Comparison of ENCODE assay signal across 8 mouse cellular contexts in genomic region chr1:194620245-194620991, GRCm38 (mm10). TPM values are rescaled to one million over a fixed set of nuclear protein-coding genes. Genes with fewer than 3 reads are reported as not detected.
DNase-seq lines count a peak whose midpoint lies in the region; ATAC-seq and TF ChIP-seq lines count a peak whose summit lies in the region.

No protein-coding gene starts in this region.

- H3K27ac ChIP-seq in brown adipose tissue, adult 24 weeks (replicated peaks; ENCODE audit: low read depth, low read length), result peak overlapping the region; percentile 99
- H3K27ac ChIP-seq in forebrain, embryonic 12.5 days, result peak overlapping the region; percentile 92
- peak overlapping the region; percentile 90 for H3K27ac ChIP-seq in heart, postnatal 0 days (ENCODE audit: low read depth)

- H3K4me3 ChIP-seq in brown adipose tissue, adult 24 weeks (ENCODE audit: insufficient read depth, low read depth, low read length), result peak overlapping the region; percentile 96
- H3K4me3 ChIP-seq in forebrain, embryonic 12.5 days (replicated peaks), result peak overlapping the region; percentile 89
- peak overlapping the region; percentile 92 for H3K4me3 ChIP-seq in heart, postnatal 0 days (ENCODE audit: low read depth, low read length)

- H3K36me3 ChIP-seq in forebrain, embryonic 12.5 days (replicated peaks), result no peaks in the 10 kb centered on the region
- H3K36me3 ChIP-seq in heart, postnatal 0 days (replicated peaks; ENCODE audit: control insufficient read depth, insufficient read depth, low read length), result no peaks in the 10 kb centered on the region

- WGBS in forebrain, embryonic 12.5 days, result under 1% methylated on average over 49 of the region's 56 CpGs
- under 1% methylated on average over 56 of the region's 56 CpGs for WGBS in heart, postnatal 0 days

- H3K27me3 ChIP-seq in forebrain, embryonic 12.5 days, result no peaks in the 10 kb centered on the region
- no peaks in the 10 kb centered on the region for H3K27me3 ChIP-seq in heart, postnatal 0 days (ENCODE audit: control insufficient read depth, insufficient read depth, low read length)

- peak overlapping the region; percentile 80 for H3K4me2 ChIP-seq in forebrain, embryonic 12.5 days
- peak overlapping the region; percentile 96 for H3K4me2 ChIP-seq in heart, postnatal 0 days (ENCODE audit: low read depth, low read length)

- H3K4me1 ChIP-seq in brown adipose tissue, adult 24 weeks (ENCODE audit: control insufficient read depth, insufficient read depth, insufficient read length, low read length), result peaks cover 19% of the 10 kb centered on the region
- peaks cover 59% of the 10 kb centered on the region for H3K4me1 ChIP-seq in forebrain, embryonic 12.5 days
- H3K4me1 ChIP-seq in heart, postnatal 0 days (ENCODE audit: control insufficient read depth, insufficient read depth), result peaks cover 38% of the 10 kb centered on the region

- TF ChIP-seq EP300 in heart, postnatal 0 days (IDR thresholded peaks at IDR 0.05; ENCODE audit: low read depth), result no peak

- peak overlapping the region; percentile 95 for H3K9ac ChIP-seq in forebrain, embryonic 12.5 days
- H3K9ac ChIP-seq in heart, postnatal 0 days (replicated peaks; ENCODE audit: low read depth, low read length), result peak overlapping the region; percentile 74

- no peaks in the 10 kb centered on the region for H3K9me3 ChIP-seq in forebrain, embryonic 12.5 days
- no peaks in the 10 kb centered on the region for H3K9me3 ChIP-seq in heart, postnatal 0 days (replicated peaks; ENCODE audit: control insufficient read depth, low read length)

- peak; percentile 35 for DNase-seq in ES-CJ7 (ENCODE audit: low read depth, low spot score)
- peak; percentile 47 for DNase-seq in heart, postnatal 0 days (ENCODE audit: low spot score)
- DNase-seq in layer of hippocampus, adult 8-10 months (ENCODE audit: low spot score in 2 of 2), result peak; percentile 41 to 55
- peak; percentile 85 for DNase-seq in lung, postnatal 10 days
- peak; percentile 60 for DNase-seq in ovary, postnatal 36 days (ENCODE audit: low spot score)
- peak; percentile 59 to 63 for DNase-seq in urinary bladder, postnatal 36 days (ENCODE audit: low spot score in 2 of 2)

- no peak for TF ChIP-seq CTCF in heart, postnatal 0 days (IDR thresholded peaks at IDR 0.05; ENCODE audit: low read depth)

- peak; percentile 45 for ATAC-seq in forebrain, embryonic 12.5 days (ENCODE audit: low FRiP score)
- ATAC-seq in heart, postnatal 0 days (ENCODE audit: insufficient read depth, low read depth), result peak; percentile 45

RNA-seq across cellular contexts. Expression of gene Plxna2, which starts 2.4 kb away (rescaled TPM):
- polyA plus RNA-seq in brown adipose tissue, adult 24 weeks (2012; ENCODE audit: insufficient read depth, insufficient read length, missing spikeins), result 5.0 and 6.0 TPM in 2 replicates
- polyA plus RNA-seq in forebrain, embryonic 12.5 days (2016; fragmentation: Nextera tagmentation; extraction: Ambion mirVana), result 34.0 and 42.6 TPM in 2 replicates
- total RNA-seq in heart, postnatal 0 days (2014; rRNA removed; ENCODE audit: low replicate concordance), result 14.3 and 14.4 TPM in 2 replicates
- 3.5 and 4.0 TPM in 2 replicates for polyA plus RNA-seq in heart, postnatal 0 days (2015; fragmentation: Nextera tagmentation; extraction: Ambion mirVana)
- 10 to 100 TPM; 60.8 to 73.5 (median 66.5) TPM for total RNA-seq in layer of hippocampus, adult 8-10 months (2022)

Comparison
In these comparisons a context has a peak if more than half of its experiments do, and no peak if none do; other contexts are left out.
1. Peak in every context shown above with its lines: DNase-seq, ATAC-seq, H3K4me3 ChIP-seq and H3K27ac ChIP-seq.
2. DNase-seq: peak in every context shown above with its lines; median percentile 85 in lung, postnatal 10 days; 61 in urinary bladder, postnatal 36 days; 60 in ovary, postnatal 36 days; 48 in layer of hippocampus, adult 8-10 months; 47 in heart, postnatal 0 days; 35 in ES-CJ7.